Mouse (Mus musculus): ENCODE measurements around the gene Eif4e3. TPM values are rescaled to one million over a fixed set of nuclear protein-coding genes. Genes with fewer than 3 reads are reported as not detected.
A peak's percentile ranks its signal among the peaks of the same experiment; 100 is the strongest.

Gene Eif4e3
- polyA plus RNA-seq, 1 experiment from 2014 or later: 11.2 TPM

- no peak for ATAC-seq (ENCODE audit: low FRiP score)
- Histone ChIP-seq H3K4me2 (replicated peaks) (no peak overlapping the region), H3K9ac (no peak overlapping the region), H3K4me1 (peaks cover 7% of the 10 kb centered on the region; the same call in 1 of the 2 replicates), H3K27me3 (no peaks in the 10 kb centered on the region), H3K9me3 (replicated peaks) (no peaks in the 10 kb centered on the region), H3K27ac (no peak overlapping the region), H3K4me3 (no peak overlapping the region), H3K36me3 (no peaks in the 10 kb centered on the region)
- 88% methylated on average over 32 of the region's 32 CpGs for WGBS
These were observed 34.2 kb downstream of the Eif4e3 start for GRCm38 (mm10) chr6:99632121-99632980.

GRCm38 (mm10) chr6:99631637-99632036, 34.9 kb downstream of the Eif4e3 start:
- no peak overlapping the region for H3K9ac ChIP-seq
- no peaks in the 10 kb centered on the region for H3K9me3 ChIP-seq (replicated peaks)
- H3K36me3 ChIP-seq: no peaks in the 10 kb centered on the region
- H3K27me3 ChIP-seq: no peaks in the 10 kb centered on the region
- H3K4me1 ChIP-seq: peaks cover 7% of the 10 kb centered on the region; the same call in 1 of the 2 replicates
- 76% methylated on average over 5 of the region's 5 CpGs for WGBS
- no peak overlapping the region for H3K4me3 ChIP-seq
- ATAC-seq (ENCODE audit: low FRiP score): no peak
- H3K27ac ChIP-seq: no peak overlapping the region
- no peak overlapping the region for H3K4me2 ChIP-seq (replicated peaks)

- no peak overlapping the region for H3K4me2 ChIP-seq (replicated peaks)
- ATAC-seq (ENCODE audit: low FRiP score): no peak
These were observed 36.7 kb downstream of the Eif4e3 start for GRCm38 (mm10) chr6:99629726-99630458.

GRCm38 (mm10) chr6:99626347-99626746, 40.2 kb downstream of the Eif4e3 start:
- no peak overlapping the region for H3K4me3 ChIP-seq
- H3K9me3 ChIP-seq (replicated peaks): no peaks in the 10 kb centered on the region
- WGBS: 49% methylated on average over 2 of the region's 2 CpGs
- peaks cover 18% of the 10 kb centered on the region for H3K4me1 ChIP-seq
- no peak overlapping the region for H3K4me2 ChIP-seq (replicated peaks)
- no peak for ATAC-seq (ENCODE audit: low FRiP score)
- H3K27ac ChIP-seq: no peak overlapping the region
- H3K36me3 ChIP-seq: no peaks in the 10 kb centered on the region
- no peaks in the 10 kb centered on the region for H3K27me3 ChIP-seq
- H3K9ac ChIP-seq: no peak overlapping the region

More at GRCm38 (mm10) chr6:99629726-99630458, 36.7 kb downstream of the Eif4e3 start:
- Histone ChIP-seq H3K9ac (no peak overlapping the region), H3K4me1 (peaks cover 8% of the 10 kb centered on the region; the same call in 1 of the 2 replicates), H3K27me3 (no peaks in the 10 kb centered on the region), H3K36me3 (no peaks in the 10 kb centered on the region), H3K27ac (no peak overlapping the region), H3K9me3 (replicated peaks) (no peaks in the 10 kb centered on the region), H3K4me3 (no peak overlapping the region)
- WGBS: 75% methylated on average over 8 of the region's 8 CpGs

GRCm38 (mm10) chr6:99625803-99626202, 40.8 kb downstream of the Eif4e3 start:
- 28% methylated on average over 7 of the region's 7 CpGs for WGBS
- no peak overlapping the region for H3K4me2 ChIP-seq (replicated peaks)
- H3K36me3 ChIP-seq: no peaks in the 10 kb centered on the region
- no peak for ATAC-seq (ENCODE audit: low FRiP score)
- no peak overlapping the region for H3K4me3 ChIP-seq
- H3K9me3 ChIP-seq (replicated peaks): no peaks in the 10 kb centered on the region
- no peak overlapping the region for H3K9ac ChIP-seq
- H3K27me3 ChIP-seq: no peaks in the 10 kb centered on the region
- no peak overlapping the region for H3K27ac ChIP-seq
- peaks cover 20% of the 10 kb centered on the region for H3K4me1 ChIP-seq

- H3K4me2 ChIP-seq (replicated peaks): no peak overlapping the region
- H3K9ac ChIP-seq: no peak overlapping the region
- H3K4me1 ChIP-seq: peaks cover 20% of the 10 kb centered on the region
- 46% methylated on average over 7 of the region's 7 CpGs for WGBS
- ATAC-seq (ENCODE audit: low FRiP score): no peak
- H3K36me3 ChIP-seq: no peaks in the 10 kb centered on the region
- no peak overlapping the region for H3K4me3 ChIP-seq
- H3K27me3 ChIP-seq: no peaks in the 10 kb centered on the region
- H3K27ac ChIP-seq: no peak overlapping the region
- no peaks in the 10 kb centered on the region for H3K9me3 ChIP-seq (replicated peaks)
These were observed 41.3 kb downstream of the Eif4e3 start for GRCm38 (mm10) chr6:99625306-99625705.

GRCm38 (mm10) chr6:99624542-99624941, 42.0 kb downstream of the Eif4e3 start:
- Histone ChIP-seq H3K4me1 (peaks cover 20% of the 10 kb centered on the region), H3K27ac (no peak overlapping the region), H3K9ac (no peak overlapping the region), H3K4me3 (no peak overlapping the region), H3K36me3 (no peaks in the 10 kb centered on the region), H3K27me3 (no peaks in the 10 kb centered on the region), H3K9me3 (replicated peaks) (no peaks in the 10 kb centered on the region), H3K4me2 (replicated peaks) (no peak overlapping the region)
- no peak for ATAC-seq (ENCODE audit: low FRiP score)
- 87% methylated on average over 3 of the region's 3 CpGs for WGBS

- ATAC-seq (ENCODE audit: low FRiP score): 0 out of 2 replicates have a peak, but pooled peaks have one; percentile 35
- H3K27ac ChIP-seq: no peak overlapping the region
- peaks cover 20% of the 10 kb centered on the region for H3K4me1 ChIP-seq
- no peak overlapping the region for H3K4me2 ChIP-seq (replicated peaks)
- no peak overlapping the region for H3K9ac ChIP-seq
- no peaks in the 10 kb centered on the region for H3K27me3 ChIP-seq
- H3K36me3 ChIP-seq: no peaks in the 10 kb centered on the region
- no peak overlapping the region for H3K4me3 ChIP-seq
- no peaks in the 10 kb centered on the region for H3K9me3 ChIP-seq (replicated peaks)
- 12% methylated on average over 6 of the region's 6 CpGs for WGBS
These were observed 42.9 kb downstream of the Eif4e3 start for GRCm38 (mm10) chr6:99623641-99624040.

- no peak overlapping the region for H3K27ac ChIP-seq
- H3K9me3 ChIP-seq (replicated peaks): no peaks in the 10 kb centered on the region
- no peaks in the 10 kb centered on the region; the same call in 1 of the 2 replicates for H3K27me3 ChIP-seq
- no peak overlapping the region for H3K9ac ChIP-seq
- H3K4me2 ChIP-seq (replicated peaks): no peak overlapping the region
- ATAC-seq (ENCODE audit: low FRiP score): no peak
- 69% methylated on average over 4 of the region's 4 CpGs for WGBS
- H3K4me1 ChIP-seq: peaks cover 20% of the 10 kb centered on the region
- no peaks in the 10 kb centered on the region for H3K36me3 ChIP-seq
- H3K4me3 ChIP-seq: no peak overlapping the region
These were observed 45.4 kb downstream of the Eif4e3 start for GRCm38 (mm10) chr6:99621167-99621566.

GRCm38 (mm10) chr6:99620471-99620870, 46.1 kb downstream of the Eif4e3 start:
- Histone ChIP-seq H3K4me2 (replicated peaks) (no peak overlapping the region), H3K9ac (no peak overlapping the region), H3K4me3 (no peak overlapping the region), H3K27me3 (no peaks in the 10 kb centered on the region; the same call in 1 of the 2 replicates), H3K9me3 (replicated peaks) (no peaks in the 10 kb centered on the region), H3K27ac (no peak overlapping the region), H3K36me3 (no peaks in the 10 kb centered on the region), H3K4me1 (peaks cover 21% of the 10 kb centered on the region)
- 72% methylated on average over 7 of the region's 7 CpGs for WGBS
- no peak for ATAC-seq (ENCODE audit: low FRiP score)

- ATAC-seq (ENCODE audit: low FRiP score): no peak
- peaks cover 25% of the 10 kb centered on the region for H3K4me1 ChIP-seq
- H3K9ac ChIP-seq: no peak overlapping the region
- H3K9me3 ChIP-seq (replicated peaks): no peaks in the 10 kb centered on the region
- no peak overlapping the region for H3K4me3 ChIP-seq
- no peaks in the 10 kb centered on the region for H3K36me3 ChIP-seq
- no peaks in the 10 kb centered on the region; the same call in 1 of the 2 replicates for H3K27me3 ChIP-seq
- 67% methylated on average over 8 of the region's 8 CpGs for WGBS
- H3K27ac ChIP-seq: no peak overlapping the region
- H3K4me2 ChIP-seq (replicated peaks): no peak overlapping the region
These were observed 46.6 kb downstream of the Eif4e3 start for GRCm38 (mm10) chr6:99619964-99620363.

- no peak overlapping the region for H3K4me2 ChIP-seq (replicated peaks)
- no peaks in the 10 kb centered on the region for H3K9me3 ChIP-seq (replicated peaks)
- no peak overlapping the region for H3K27ac ChIP-seq
- H3K4me1 ChIP-seq: peaks cover 30% of the 10 kb centered on the region
- peaks cover 2% of the 10 kb centered on the region; the same call in 1 of the 2 replicates for H3K27me3 ChIP-seq
- no peak for ATAC-seq (ENCODE audit: low FRiP score)
- no peak overlapping the region for H3K9ac ChIP-seq
- WGBS: 68% methylated on average over 8 of the region's 8 CpGs
- H3K36me3 ChIP-seq: no peaks in the 10 kb centered on the region
- H3K4me3 ChIP-seq: no peak overlapping the region
These were observed 47.1 kb downstream of the Eif4e3 start for GRCm38 (mm10) chr6:99619466-99619865.

All from hindbrain, embryonic 12.5 days (tissue).